Mouse (Mus musculus) megakaryocyte, embryonic 14.5 days (primary cell): ENCODE results near the gene Zfp82.

Source experiments
- FLI1 ChIP-seq: IDR thresholded peaks from 2 replicates; pipeline ENCODE4 v1.6.1; 2012; ENCODE audit warnings: low read length, inconsistent platforms, mixed read lengths
- GATA1 ChIP-seq: IDR thresholded peaks from 3 replicates; pipeline ENCODE4 v1.6.1; 2012; ENCODE audit warnings: mixed read lengths, low read length, inconsistent platforms, borderline replicate concordance

- TF ChIP-seq FLI1 (no peak), GATA1 (no peak)
Observed at GRCm38 (mm10) chr7:30012956-30013363, 59.7 kb downstream of the Zfp82 start.
